Mouse (Mus musculus) embryonic fibroblast, embryonic 13.5 days (primary cell): ENCODE data around the gene Eif2s1.

ENCODE experiments used
- CTCF ChIP-seq: IDR thresholded peaks from 2 replicates; pipeline ENCODE4 v1.5.1; 2011; ENCODE audit warnings: mild to moderate bottlenecking, control low read depth, low read length, moderate library complexity, borderline replicate concordance; ENCODE audit not compliant: insufficient read depth
- POLR2A ChIP-seq: IDR thresholded peaks from 2 replicates; pipeline ENCODE4 v1.6.1; 2011; ENCODE audit warnings: low read depth, mild to moderate bottlenecking, control low read depth, low read length, moderate library complexity

DNA sequence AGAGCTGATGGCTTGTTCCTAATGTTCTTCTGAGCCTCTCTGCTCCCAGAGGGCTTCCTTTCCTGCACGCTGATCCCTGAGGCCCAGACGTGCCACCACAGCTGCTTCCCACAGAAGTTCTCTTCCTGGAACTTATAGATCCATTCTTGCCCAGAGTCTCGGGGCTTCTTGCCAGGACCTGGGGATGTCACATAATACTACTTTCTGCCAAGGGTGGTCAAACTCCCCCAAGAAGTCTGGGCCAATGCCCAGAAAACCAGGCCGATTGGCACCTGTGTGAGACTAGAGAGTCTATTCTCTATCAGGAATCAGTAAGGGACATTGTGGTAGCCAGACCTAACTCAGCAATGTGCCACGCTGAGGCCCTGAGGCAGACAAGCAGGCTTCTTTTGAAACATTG is 65.7 kb downstream of the Eif2s1 start:
- TF ChIP-seq POLR2A (no peak), CTCF (no peak)
